Mouse (Mus musculus) retina, postnatal 1 day (tissue): ENCODE data around the gene Galnt2.

Experiments used
- DNase-seq: peaks from one replicate; pipeline ENCODE4 v3.0.0-alpha.2; 2012

Gene Galnt2

DNA sequence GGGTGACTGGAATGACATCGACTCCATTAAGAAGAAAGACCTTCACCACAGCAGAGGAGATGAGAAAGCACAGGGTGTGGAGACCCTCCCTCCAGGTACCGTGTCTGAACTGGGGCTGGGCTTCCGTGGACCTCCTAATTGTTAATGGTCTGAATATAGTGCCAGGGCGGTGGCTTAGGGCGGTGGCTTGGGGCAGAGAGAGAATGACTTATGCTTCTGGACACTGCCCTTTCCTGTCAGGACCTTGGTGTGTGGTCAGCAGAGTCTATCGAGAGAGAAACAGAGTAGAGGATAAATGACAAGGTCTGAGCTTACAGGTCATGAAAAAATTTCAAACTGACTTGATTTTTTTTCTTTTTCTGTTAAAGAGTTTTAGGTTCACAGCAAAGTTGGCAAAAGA is 64.2 kb downstream of the Galnt2 start:
- DNase-seq = no peak

DNA sequence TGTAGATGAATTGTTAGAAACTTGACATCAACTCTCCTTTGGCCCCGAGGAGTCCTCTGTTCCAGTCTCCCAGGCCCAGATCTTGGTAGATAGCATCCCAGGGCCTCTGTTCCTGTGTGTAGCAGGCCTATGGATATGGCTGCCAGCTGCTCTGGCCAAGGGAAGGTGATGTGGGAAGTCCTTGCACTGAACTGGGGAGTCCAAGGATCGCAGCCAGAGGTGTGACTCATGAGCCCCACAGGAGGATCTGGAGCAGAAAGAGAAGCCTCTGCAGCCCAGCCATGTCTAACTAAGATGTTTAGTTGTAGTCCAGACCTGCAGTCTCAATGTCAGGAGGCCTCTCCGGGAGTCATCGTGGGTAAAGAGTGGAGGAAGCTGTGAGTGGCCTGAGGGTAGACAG is 70.3 kb downstream of the Galnt2 start:
- no peak for DNase-seq

DNA sequence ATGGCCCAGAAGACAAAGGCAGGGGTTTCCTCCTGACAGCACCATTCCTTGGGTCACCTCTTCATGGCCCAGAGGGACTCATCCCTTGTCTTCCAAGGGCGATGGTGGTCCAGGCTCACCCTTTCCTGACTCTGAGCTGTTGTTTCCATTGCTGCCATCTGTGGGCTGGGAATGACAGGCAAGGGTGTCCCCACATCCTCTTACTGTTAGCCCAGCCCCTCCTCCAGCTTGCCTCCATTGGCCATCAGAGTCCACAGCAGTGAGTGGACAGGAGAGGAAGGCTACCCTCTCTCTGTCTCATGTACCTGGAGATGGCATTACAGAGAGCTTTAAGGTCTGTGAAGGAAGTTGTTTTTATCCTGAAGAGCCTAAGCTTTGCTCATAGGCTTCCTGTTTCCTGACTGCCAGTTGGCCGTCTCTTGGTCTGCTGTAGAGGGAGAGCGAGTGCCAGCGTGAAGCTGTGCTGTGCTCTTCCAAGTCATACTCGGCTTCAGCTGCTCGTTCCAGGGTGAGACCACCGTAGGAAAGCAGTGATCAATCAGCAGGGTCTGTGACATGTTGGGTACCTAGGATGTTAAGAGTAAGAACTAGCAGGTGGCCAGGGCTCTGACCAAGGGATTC is 70.9 kb downstream of the Galnt2 start:
- no peak for DNase-seq

GRCm38 (mm10) chr8:124303211-124303902 is 72.2 kb downstream of the Galnt2 start:
- no peak for DNase-seq

DNA sequence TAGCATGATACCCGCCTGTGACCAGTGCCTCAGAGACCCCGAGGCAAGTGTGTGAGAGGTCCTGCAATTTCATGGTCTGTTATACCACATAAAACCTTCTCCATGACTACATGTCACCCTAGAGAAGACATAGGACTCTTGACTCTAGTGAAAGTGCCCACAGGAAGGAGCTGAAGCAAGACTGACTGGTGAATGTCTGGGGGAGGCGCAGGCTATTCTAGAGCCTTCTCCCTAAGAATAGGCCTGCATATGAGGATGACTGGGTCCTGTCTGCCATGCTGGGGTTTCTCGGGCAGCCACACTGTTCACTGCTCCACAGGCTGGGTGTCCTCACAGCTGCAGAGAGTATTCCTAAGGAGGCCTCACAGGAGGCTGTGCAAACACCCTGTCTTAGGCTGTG is 73.0 kb downstream of the Galnt2 start:
- no peak for DNase-seq

- DNase-seq = no peak
Measured at GRCm38 (mm10) chr8:124306574-124306973, 75.4 kb downstream of the Galnt2 start.

- DNase-seq = no peak
Measured at GRCm38 (mm10) chr8:124307700-124308099, 76.5 kb downstream of the Galnt2 start.

GRCm38 (mm10) chr8:124310509-124310908 is 79.3 kb downstream of the Galnt2 start:
- DNase-seq = no peak

GRCm38 (mm10) chr8:124311111-124311510 is 79.9 kb downstream of the Galnt2 start:
- no peak for DNase-seq

DNA sequence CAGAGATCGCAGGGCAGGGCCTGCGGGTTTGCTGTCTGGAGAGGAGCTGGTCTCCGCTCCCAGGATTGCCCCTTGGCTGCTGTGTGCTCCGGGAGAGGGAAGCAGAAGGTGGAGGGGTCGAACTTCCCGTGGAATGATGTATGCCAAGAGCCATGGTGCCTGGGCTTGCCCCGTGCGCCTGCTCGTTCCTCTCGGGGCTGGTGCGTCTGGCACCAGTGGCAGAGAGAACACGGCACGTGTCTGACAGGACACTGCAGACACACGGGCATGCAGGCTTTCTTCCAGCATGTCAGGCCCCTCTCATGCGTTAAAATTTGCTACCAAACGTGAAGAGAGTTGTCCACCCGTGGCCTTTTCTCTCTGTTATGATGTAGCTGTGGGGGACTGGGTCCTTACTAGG is 80.5 kb downstream of the Galnt2 start:
- no peak for DNase-seq

GRCm38 (mm10) chr8:124312228-124312627 is 81.0 kb downstream of the Galnt2 start:
- DNase-seq = no peak

GRCm38 (mm10) chr8:124314803-124315202 is 83.6 kb downstream of the Galnt2 start:
- DNase-seq = peak; percentile 50

- peak; percentile 30 for DNase-seq
Measured at GRCm38 (mm10) chr8:124316466-124317136, 85.4 kb downstream of the Galnt2 start.

DNA sequence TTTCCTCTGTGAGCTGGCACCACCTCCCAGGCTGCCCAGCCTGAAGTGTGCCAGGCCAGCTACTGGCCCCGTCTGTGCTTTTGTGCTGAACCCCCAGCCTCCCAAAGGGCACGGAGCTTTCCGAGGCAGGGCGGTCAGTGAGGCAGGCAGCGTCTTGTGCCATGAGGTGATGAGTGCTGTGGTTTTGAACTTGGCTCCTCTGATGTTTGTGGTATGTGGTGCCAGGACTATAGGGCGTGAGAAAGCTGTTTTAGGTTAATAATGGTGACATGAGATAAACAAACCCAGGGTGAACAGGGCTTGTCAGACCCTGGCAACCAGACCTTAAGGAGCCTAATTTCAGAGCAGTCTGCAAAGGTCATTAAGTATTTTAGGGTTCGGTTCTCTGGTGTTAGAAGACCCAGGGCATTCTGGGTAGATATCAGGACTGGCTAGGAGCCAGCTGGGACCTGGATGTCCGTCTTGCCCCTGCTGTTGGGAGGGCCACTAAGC is 86.0 kb downstream of the Galnt2 start:
- no peak for DNase-seq

DNA sequence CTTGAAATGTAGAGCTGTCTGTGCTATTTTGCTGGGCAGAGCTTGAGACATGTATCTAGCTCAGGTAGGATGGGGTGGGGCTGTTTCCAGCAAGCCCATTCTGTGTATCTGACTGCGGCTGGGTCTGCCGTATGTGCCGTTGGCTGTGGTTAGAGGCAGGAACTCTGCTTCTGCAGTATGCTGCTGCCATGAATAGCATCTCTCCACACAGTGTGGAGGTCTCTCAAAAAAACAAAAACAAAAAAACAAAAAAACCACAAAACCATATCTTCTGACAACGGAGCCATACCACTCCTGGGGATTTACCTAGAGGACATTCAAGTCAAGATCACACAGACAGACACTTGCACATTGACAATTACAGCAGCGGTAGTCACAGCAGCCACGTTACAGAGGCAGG is 86.6 kb downstream of the Galnt2 start:
- DNase-seq = no peak

DNA sequence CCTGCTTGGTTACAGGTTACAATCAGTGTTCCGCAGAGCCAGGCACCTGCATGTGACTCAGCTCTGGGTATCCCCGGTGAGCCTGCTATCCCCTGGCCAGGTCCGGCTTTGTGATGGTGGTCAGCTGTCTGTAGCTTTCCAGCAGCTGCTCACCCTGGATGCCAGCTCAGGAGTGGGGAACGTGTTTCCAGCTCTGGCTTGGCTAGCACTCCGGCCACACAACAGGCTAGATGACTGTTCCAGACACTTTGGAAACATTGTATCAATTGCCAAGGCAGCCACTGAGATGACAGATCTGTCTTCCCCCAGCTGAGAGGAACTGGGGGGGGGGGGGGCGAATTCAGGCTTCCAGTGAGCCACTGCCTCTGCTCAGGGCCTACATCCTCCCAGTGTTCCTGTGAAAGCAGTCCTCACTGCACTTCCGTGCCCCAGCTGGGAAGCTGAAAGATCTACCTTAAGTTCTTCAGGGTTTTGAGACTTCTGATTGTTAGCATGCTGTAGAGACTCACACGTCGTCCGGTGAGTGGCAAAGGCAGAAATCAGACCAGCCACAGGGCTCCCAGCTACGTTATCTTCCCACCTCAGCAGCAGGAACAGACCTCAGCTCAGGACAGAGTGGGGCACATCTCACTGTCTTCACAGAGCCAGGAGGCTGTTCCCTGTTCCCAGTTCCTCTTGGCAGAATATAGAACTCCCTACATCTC is 87.6 kb downstream of the Galnt2 start:
- DNase-seq = no peak

GRCm38 (mm10) chr8:124319316-124319652 is 88.1 kb downstream of the Galnt2 start:
- DNase-seq = no peak

DNA sequence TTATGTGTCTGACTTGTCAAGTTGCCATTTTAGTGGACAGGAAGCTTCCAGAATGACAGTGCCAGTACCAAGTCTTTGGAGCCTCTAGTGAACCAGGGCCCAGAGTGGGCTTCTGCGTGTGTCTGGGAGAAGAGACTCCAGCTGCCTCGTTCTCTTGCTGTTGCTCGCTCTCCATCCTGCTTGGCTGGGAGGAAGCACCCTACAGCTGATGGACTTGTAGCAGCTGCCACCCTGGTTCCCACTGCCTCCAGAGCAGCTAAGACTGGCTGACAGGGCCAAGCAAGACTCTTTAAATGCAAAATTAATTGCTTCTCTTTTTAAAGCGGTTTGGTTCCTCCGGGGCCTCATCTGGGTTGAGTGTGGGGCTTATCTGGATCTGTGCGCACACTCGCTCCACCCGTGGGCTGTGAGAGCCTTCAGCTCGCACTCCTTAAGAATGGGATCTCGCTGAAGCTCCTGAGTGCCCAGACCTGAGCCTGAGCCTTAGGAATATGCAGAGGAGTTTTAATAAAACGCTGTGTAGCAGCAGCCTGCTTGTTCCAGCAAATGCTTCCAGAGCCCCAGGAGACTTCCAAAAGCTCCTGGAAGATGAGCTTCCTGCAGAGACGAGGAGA is 90.1 kb downstream of the Galnt2 start:
- no peak for DNase-seq

- DNase-seq = no peak
Measured at GRCm38 (mm10) chr8:124323356-124323755, 92.2 kb downstream of the Galnt2 start.

DNA sequence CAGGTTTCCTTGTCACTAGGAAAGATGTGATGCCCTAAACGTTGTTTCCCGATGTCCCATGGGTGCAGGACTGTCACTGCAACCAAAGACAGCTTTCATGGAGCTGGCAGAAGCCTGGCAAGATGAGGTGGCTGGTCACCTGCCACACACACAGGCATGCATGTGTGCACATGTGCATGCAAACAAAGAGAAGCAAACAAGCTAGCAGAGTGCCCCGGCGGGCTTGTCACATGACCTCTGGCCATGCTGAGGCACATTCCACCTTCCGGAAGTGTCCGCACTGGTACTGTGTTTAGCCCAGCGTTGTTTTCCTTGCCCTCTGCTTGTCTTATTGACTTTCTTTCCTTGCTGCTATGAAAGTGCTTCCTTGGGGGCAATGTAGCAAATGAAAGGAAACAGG is 97.1 kb downstream of the Galnt2 start:
- no peak for DNase-seq

DNA sequence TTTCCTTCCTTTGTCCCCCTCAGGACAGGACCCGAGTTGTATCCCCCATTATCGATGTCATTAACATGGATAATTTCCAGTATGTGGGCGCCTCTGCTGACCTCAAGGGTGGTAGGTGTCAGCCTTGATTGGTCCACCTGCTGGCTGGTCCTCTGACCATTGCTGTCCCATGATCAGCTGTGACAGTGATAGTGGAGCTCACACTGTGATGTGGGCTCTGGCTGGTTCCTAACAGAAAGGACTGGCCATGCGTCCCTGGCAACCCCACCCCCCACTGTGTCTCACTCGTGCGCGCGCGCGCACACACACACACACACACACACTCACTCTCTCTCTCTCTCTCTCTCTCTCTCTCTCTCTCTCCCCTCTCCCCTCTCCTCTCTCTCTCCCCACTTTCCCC is 98.5 kb downstream of the Galnt2 start:
- DNase-seq = peak; percentile 38

DNA sequence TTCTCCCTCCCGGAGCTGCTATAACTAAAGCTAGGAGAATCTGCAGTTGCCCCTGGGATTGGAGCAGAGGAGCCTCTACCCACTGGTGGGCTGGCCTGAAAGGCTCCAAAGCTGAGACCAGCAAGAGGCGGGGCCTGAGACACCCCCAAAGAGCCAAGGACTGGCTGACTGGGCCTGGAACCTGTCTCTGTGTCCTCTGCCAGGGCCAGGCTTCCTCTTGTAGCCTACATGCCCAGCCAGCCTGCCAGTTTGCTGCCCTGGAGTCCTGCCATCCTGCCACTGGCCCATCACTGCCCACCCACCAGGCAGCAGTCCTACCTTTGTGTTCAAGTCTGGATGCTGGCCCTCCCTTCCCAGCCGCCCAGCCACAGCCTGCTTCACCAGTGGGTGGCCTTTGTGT is 99.2 kb downstream of the Galnt2 start:
- peak; percentile 11 for DNase-seq

DNA sequence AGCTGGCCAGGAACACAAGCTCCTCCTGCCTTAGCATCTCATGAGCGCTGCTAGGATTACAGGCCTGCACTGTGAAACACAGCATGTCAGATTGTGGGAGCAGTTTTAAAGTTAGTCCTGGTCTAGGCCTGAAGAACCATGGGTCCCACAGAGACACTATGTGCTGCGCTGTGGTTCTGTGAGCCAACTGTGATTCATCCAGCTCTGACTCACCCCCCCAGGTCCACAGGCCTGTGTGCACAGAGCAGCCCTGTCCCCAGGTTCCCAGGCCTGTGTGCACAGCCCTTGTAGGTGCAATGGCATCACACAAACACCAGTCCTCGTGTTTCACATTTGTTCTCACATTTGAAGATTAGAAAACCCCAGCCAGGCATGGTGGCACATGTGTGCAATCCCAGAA is 99.9 kb downstream of the Galnt2 start:
- no peak for DNase-seq
